Mouse (Mus musculus) myocyte (in vitro differentiated cells): Measurements from ENCODE around the gene Colca2.

ENCODE experiments used
- CEBPB ChIP-seq: IDR thresholded peaks from 2 replicates; pipeline ENCODE4 v1.6.1; 2011; ENCODE audit warnings: mild to moderate bottlenecking, moderate library complexity; ENCODE audit not compliant: poor library complexity, insufficient read depth, severe bottlenecking
- E2F4 ChIP-seq: IDR thresholded peaks from one replicate; pipeline ENCODE4 v1.6.1; 2011; ENCODE audit warnings: mild to moderate bottlenecking, control low read depth, moderate library complexity; ENCODE audit not compliant: insufficient read depth
- MYOG ChIP-seq, 3 experiments: IDR thresholded peaks; one replicate each; pipeline ENCODE4 v1.6.1; 2011; ENCODE audit warnings: control low read depth in 2 of 3, low read depth in 2 of 3, mild to moderate bottlenecking in 2 of 3; ENCODE audit not compliant: insufficient read length in 2 of 3, control insufficient read depth in 1 of 3, insufficient read depth in 1 of 3
- POLR2A ChIP-seq: IDR thresholded peaks from one replicate; pipeline ENCODE4 v1.6.1; 2011; ENCODE audit warnings: low read depth, mild to moderate bottlenecking, control low read depth, moderate library complexity; ENCODE audit not compliant: insufficient read length

GRCm38 (mm10) chr9:51230701-51231389 is 47.5 kb downstream of the Colca2 start:
- TF ChIP-seq CEBPB (no peak), E2F4 (no peak), POLR2A (no peak), MYOG (IDR thresholded peaks at IDR 0.05; ENCODE audit: control insufficient read depth in 1 of 3, insufficient read depth in 1 of 3, insufficient read length in 2 of 3, low read depth in 2 of 3) (no peak)
